Mouse (Mus musculus) embryonic facial prominence, embryonic 12.5 days (tissue): ENCODE data around the gene Dusp15. TPM values are rescaled to one million over a fixed set of nuclear protein-coding genes. Genes with fewer than 3 reads are reported as not detected.
A peak's percentile ranks its signal among the peaks of the same experiment; 100 is the strongest.

Experiments used
- ATAC-seq: fragments of 200-750 bp; cut with Nextera tagmentation; 2 replicates; pipeline ENCODE4 v1.8.0; 2017; ENCODE audit not compliant: insufficient number of reproducible peaks, insufficient read depth, low FRiP score, low TSS enrichment
- H3K27ac ChIP-seq: fragments of 300-500 bp; sonication (generic); 2 replicates; pipeline ENCODE4 v1.5.1; 2016; ENCODE audit warnings: mild to moderate bottlenecking
- H3K27me3 ChIP-seq: fragments of 300-500 bp; sonication (generic); 2 replicates; pipeline ENCODE4 v1.6.1; 2016; ENCODE audit warnings: mild to moderate bottlenecking, moderate library complexity
- H3K36me3 ChIP-seq: fragments of 300-500 bp; sonication (generic); 2 replicates; pipeline ENCODE4 v1.6.1; 2016; ENCODE audit warnings: mild to moderate bottlenecking
- H3K4me1 ChIP-seq: fragments of 300-500 bp; sonication (generic); 2 replicates; pipeline ENCODE4 v1.6.1; 2016
- H3K4me2 ChIP-seq: fragments of 300-500 bp; sonication (generic); replicated peaks from 2 replicates; pipeline ENCODE4 v1.6.1; 2016; ENCODE audit warnings: mild to moderate bottlenecking, moderate library complexity
- H3K4me3 ChIP-seq: fragments of 300-500 bp; sonication (generic); 2 replicates; pipeline ENCODE4 v1.5.1; 2016; ENCODE audit warnings: mild to moderate bottlenecking
- H3K9ac ChIP-seq: fragments of 300-500 bp; sonication (generic); 2 replicates; pipeline ENCODE4 v1.6.1; 2016; ENCODE audit warnings: mild to moderate bottlenecking, moderate library complexity
- H3K9me3 ChIP-seq: fragments of 300-500 bp; sonication (generic); 2 replicates; pipeline ENCODE4 v1.6.1; 2016; ENCODE audit warnings: mild to moderate bottlenecking, moderate library complexity
- WGBS: fragments of 180-500 bp; shearing (Covaris S2); methylation state at CpG from one replicate; pipeline ENCODE4 v1.1.7; 2016; 5-methylcytosine and 5-hydroxymethylcytosine counted together
- polyA plus RNA-seq: library from polyadenylated mRNA; unstranded; fragments of >200 nt; fragmentation: Nextera tagmentation; extraction: Ambion mirVana; gene quantifications from 2 replicates; pipeline ENCODE4 v1.2.1, GENCODE M21; 2016

Gene Dusp15
- polyA plus RNA-seq, 1 experiment from 2014 or later = 0.90 TPM

DNA sequence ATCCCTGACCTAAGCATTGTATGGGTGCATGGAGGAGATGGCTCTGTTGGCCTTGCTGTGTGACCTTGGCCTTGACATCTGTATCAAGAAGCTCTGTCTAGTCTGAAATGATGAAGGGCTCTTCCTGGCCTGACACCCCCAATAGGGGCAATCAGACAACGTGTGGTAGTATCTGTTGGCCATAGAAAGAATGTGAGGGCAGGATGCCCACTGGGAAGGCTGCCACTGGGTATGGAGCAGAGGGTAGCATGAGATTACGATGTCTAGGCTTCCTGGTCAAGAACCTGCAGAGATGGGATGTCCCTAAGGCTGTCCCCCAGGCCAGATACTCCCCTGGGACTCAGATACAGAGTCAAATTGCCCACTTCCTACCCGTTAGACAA, 22.5 kb downstream of the Dusp15 start:
- Histone ChIP-seq H3K27ac (no peak overlapping the region), H3K4me1 (peaks cover 14% of the 10 kb centered on the region), H3K4me3 (no peak overlapping the region), H3K27me3 (no peaks in the 10 kb centered on the region), H3K4me2 (no peak overlapping the region), H3K36me3 (no peaks in the 10 kb centered on the region), H3K9ac (no peak overlapping the region), H3K9me3 (no peaks in the 10 kb centered on the region)
- ATAC-seq = no peak
- 67% methylated on average over 3 of the region's 3 CpGs for WGBS

GRCm38 (mm10) chr2:152928219-152928987, 23.1 kb downstream of the Dusp15 start:
- Histone ChIP-seq H3K4me3 (no peak overlapping the region), H3K9me3 (no peaks in the 10 kb centered on the region), H3K27me3 (no peaks in the 10 kb centered on the region), H3K4me1 (peaks cover 14% of the 10 kb centered on the region), H3K36me3 (no peaks in the 10 kb centered on the region), H3K27ac (no peak overlapping the region), H3K9ac (no peak overlapping the region), H3K4me2 (no peak overlapping the region)
- ATAC-seq = no peak
- 37% methylated on average over 14 of the region's 14 CpGs for WGBS

GRCm38 (mm10) chr2:152927371-152927770, 24.1 kb downstream of the Dusp15 start:
- H3K27me3 ChIP-seq = no peaks in the 10 kb centered on the region
- ATAC-seq = no peak
- H3K4me3 ChIP-seq = no peak overlapping the region
- H3K4me2 ChIP-seq = no peak overlapping the region
- no peak overlapping the region for H3K9ac ChIP-seq
- H3K9me3 ChIP-seq = no peaks in the 10 kb centered on the region
- 49% methylated on average over 5 of the region's 5 CpGs for WGBS
- H3K4me1 ChIP-seq = peaks cover 14% of the 10 kb centered on the region
- no peaks in the 10 kb centered on the region for H3K36me3 ChIP-seq
- no peak overlapping the region for H3K27ac ChIP-seq

DNA sequence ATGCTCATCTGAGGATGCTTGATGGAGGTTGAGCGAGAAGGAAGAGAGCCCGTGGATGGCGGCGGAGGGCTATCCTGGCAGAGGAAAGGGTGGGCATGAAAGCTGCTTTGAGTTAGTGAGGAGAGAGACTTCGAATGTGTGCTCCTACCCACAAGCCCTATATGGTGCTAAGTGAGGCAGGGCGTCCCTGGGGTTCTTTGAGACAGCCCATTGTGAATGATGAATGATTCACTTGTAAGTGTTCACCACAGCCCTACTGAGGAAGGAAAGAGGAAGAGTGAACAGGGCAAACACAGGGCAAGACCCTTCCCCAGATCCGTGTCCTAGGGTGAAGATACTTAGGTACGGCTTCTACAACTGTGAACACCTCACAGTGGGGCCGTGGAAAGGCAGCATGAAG, 24.6 kb downstream of the Dusp15 start:
- H3K36me3 ChIP-seq = no peaks in the 10 kb centered on the region
- no peak overlapping the region for H3K4me2 ChIP-seq
- H3K27me3 ChIP-seq = no peaks in the 10 kb centered on the region
- H3K4me1 ChIP-seq = peaks cover 17% of the 10 kb centered on the region
- H3K4me3 ChIP-seq = no peak overlapping the region
- H3K27ac ChIP-seq = no peak overlapping the region
- WGBS = 47% methylated on average over 9 of the region's 9 CpGs
- H3K9me3 ChIP-seq = no peaks in the 10 kb centered on the region
- ATAC-seq = no peak
- no peak overlapping the region for H3K9ac ChIP-seq

DNA sequence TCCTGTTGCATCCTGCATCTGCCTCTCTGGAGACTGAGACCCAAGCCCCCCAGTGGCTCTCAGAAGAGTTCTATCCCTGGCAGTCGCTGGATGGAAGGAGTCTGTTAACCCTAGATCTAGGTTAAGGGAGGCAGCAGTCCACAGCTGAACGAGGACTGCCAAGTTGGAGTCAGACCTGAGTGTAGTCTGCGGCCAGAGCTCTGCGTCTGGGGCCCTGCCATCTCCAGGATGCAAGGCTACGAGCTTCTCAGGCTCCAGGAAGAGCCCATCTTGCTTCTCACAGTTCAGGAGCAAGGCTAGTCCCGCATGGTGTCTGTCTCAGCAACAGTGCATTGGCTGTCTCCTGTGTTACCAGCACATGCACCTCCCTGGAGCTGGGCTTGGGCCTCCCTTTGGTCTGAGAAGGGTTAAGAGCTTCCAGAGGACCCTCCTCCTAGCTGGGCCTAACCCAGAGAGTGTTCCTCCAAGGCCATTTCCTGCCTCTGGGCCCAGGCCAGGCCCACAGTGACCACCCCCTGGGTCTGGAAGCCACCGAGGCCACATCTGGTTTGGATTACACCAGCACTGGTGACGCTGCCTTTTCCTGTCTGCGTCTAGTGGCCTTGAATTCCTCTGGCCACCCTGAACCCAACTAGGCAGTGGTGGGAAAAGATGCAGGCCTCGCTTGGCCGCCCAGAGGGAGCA, 26.2 kb downstream of the Dusp15 start:
- 33% methylated on average over 11 of the region's 11 CpGs for WGBS
- no peak for ATAC-seq
- Histone ChIP-seq H3K4me2 (no peak overlapping the region), H3K4me3 (no peak overlapping the region), H3K27me3 (no peaks in the 10 kb centered on the region), H3K36me3 (no peaks in the 10 kb centered on the region), H3K9me3 (no peaks in the 10 kb centered on the region), H3K27ac (peak overlapping the region; percentile 61), H3K4me1 (peaks cover 17% of the 10 kb centered on the region), H3K9ac (no peak overlapping the region)

GRCm38 (mm10) chr2:152924543-152924942, 27.0 kb downstream of the Dusp15 start:
- peaks cover 17% of the 10 kb centered on the region for H3K4me1 ChIP-seq
- no peak overlapping the region for H3K4me2 ChIP-seq
- H3K4me3 ChIP-seq = no peak overlapping the region
- H3K27ac ChIP-seq = no peak overlapping the region
- no peaks in the 10 kb centered on the region for H3K9me3 ChIP-seq
- H3K9ac ChIP-seq = no peak overlapping the region
- H3K36me3 ChIP-seq = no peaks in the 10 kb centered on the region
- no peaks in the 10 kb centered on the region for H3K27me3 ChIP-seq
- 82% methylated on average over 5 of the region's 5 CpGs for WGBS
- no peak for ATAC-seq

DNA sequence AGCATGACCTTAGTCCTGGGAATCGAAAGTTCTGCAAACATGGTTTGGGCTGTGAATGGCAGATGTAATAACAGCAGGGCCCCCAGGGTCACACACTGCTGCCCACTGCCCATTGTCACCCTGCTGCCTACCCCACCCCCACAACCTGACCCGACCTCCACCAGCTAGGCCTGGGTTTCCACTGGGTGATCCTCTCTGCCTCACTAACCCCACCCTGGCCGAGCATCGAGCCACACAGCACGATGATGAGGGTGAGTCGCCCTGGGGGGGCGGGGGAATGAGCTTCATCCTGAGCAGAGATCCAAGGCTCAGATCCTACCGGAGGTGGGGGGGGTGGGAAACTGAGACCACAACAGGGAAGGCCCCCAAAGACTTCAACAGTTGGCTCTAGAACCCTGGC, 27.4 kb downstream of the Dusp15 start:
- no peak overlapping the region for H3K27ac ChIP-seq
- no peak overlapping the region for H3K9ac ChIP-seq
- WGBS = 49% methylated on average over 8 of the region's 8 CpGs
- ATAC-seq = no peak
- H3K36me3 ChIP-seq = no peaks in the 10 kb centered on the region
- H3K4me1 ChIP-seq = peaks cover 17% of the 10 kb centered on the region
- no peaks in the 10 kb centered on the region for H3K27me3 ChIP-seq
- H3K9me3 ChIP-seq = no peaks in the 10 kb centered on the region
- no peak overlapping the region for H3K4me2 ChIP-seq
- no peak overlapping the region for H3K4me3 ChIP-seq

DNA sequence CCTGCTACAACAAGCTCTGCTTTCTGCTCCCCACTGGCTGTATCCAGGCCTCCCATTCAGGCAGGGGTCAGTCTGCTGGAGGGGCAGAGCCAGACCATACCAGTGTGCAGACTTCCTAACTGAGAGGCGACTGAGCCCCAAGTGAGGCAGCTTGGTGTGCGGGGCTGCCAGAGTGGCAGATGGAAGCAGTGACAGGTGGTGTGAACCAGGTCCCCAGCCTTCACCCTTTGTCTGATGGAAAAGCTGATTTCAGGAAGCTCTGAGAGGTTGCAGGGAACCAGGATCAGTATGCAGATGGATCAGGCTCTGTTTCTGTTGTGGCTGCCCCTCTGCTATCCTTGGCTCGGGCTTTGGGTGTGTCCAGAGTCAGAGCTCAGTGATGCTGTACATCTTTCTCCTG, 27.9 kb downstream of the Dusp15 start:
- no peak for ATAC-seq
- no peaks in the 10 kb centered on the region for H3K36me3 ChIP-seq
- H3K4me3 ChIP-seq = no peak overlapping the region
- H3K9ac ChIP-seq = no peak overlapping the region; the same call in 1 of the 2 replicates
- no peaks in the 10 kb centered on the region for H3K27me3 ChIP-seq
- H3K4me1 ChIP-seq = peaks cover 17% of the 10 kb centered on the region
- no peak overlapping the region for H3K4me2 ChIP-seq
- H3K27ac ChIP-seq = no peak overlapping the region
- no peaks in the 10 kb centered on the region for H3K9me3 ChIP-seq
- 69% methylated on average over 3 of the region's 3 CpGs for WGBS

- H3K36me3 ChIP-seq = no peaks in the 10 kb centered on the region
- WGBS = 14% methylated on average over 7 of the region's 7 CpGs
- peaks cover 15% of the 10 kb centered on the region for H3K4me1 ChIP-seq
- no peak overlapping the region for H3K4me2 ChIP-seq
- ATAC-seq = no peak
- H3K4me3 ChIP-seq = no peak overlapping the region
- no peaks in the 10 kb centered on the region for H3K9me3 ChIP-seq
- no peak overlapping the region for H3K27ac ChIP-seq
- H3K9ac ChIP-seq = no peak overlapping the region
- H3K27me3 ChIP-seq = no peaks in the 10 kb centered on the region
These were observed 29.1 kb downstream of the Dusp15 start for GRCm38 (mm10) chr2:152922376-152922775.

DNA sequence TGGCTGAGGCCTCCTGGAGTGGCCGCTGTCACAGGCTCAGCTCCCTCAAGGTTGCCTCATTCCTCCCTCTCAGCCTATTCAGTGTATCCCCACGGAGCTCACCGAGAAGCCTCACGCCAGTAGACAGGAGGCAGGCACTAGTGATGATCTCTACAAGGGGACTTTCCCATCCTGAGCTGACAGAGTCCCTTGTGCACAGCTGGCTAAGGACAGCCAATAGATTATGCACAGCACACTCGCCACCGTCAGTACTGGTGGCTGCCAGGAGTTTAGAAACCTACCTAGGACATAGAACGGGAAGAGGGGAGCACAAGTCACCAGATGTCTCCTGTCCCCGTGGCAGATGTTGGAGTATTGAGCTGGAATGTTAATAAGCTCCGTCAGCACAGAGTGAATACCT, 33.8 kb downstream of the Dusp15 start:
- no peak overlapping the region for H3K4me2 ChIP-seq
- H3K4me1 ChIP-seq = peaks cover 15% of the 10 kb centered on the region; the same call in 1 of the 2 replicates
- no peak overlapping the region for H3K4me3 ChIP-seq
- no peak overlapping the region for H3K9ac ChIP-seq
- no peaks in the 10 kb centered on the region for H3K36me3 ChIP-seq
- H3K27ac ChIP-seq = no peak overlapping the region
- WGBS = 46% methylated on average over 9 of the region's 9 CpGs
- ATAC-seq = no peak
- H3K9me3 ChIP-seq = no peaks in the 10 kb centered on the region
- H3K27me3 ChIP-seq = peaks cover 16% of the 10 kb centered on the region

DNA sequence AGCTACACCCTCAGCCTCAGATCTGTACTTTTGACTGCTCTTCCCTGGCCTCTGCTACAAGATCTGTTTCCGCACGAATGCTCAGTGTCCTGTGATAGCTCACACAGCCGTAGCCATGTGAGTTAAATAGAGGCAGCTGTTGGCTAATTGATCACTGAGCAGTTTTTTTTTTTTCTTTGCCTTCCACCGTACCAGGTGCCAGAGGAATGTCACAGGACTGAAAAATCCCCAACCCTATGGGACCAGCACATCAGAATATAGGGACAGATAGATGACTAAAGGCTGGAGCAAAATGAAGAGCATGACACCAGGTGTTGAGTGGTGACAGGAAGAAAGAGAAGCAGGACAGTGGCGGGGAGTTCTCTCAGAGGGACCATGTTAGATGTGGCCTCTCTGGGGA, 35.4 kb downstream of the Dusp15 start:
- Histone ChIP-seq H3K4me1 (peaks cover 11% of the 10 kb centered on the region; the same call in 1 of the 2 replicates), H3K9me3 (no peaks in the 10 kb centered on the region), H3K27me3 (peaks cover 32% of the 10 kb centered on the region)

DNA sequence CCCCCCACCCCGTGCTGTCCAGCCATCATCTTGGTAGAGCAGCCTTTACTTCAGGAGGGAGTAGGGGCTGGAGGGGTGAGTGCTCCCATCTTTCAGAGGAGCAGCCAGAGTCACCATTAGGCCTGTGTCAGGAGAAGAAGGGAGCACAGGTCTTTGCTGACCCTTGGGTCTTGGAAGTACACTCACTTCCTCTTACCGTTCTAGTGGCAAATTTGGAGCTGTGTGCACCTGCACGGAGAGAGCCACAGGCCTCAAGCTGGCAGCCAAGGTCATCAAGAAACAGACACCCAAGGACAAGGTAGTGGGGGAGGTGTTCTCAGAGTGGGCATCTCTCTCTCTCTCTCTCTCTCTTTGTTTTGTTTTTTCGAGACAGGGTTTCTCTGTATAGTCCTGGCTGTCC, 36.0 kb downstream of the Dusp15 start:
- Histone ChIP-seq H3K9me3 (no peaks in the 10 kb centered on the region), H3K4me2 (no peak overlapping the region), H3K36me3 (no peaks in the 10 kb centered on the region), H3K27me3 (peaks cover 39% of the 10 kb centered on the region), H3K4me3 (no peak overlapping the region), H3K9ac (no peak overlapping the region), H3K4me1 (peaks cover 11% of the 10 kb centered on the region; the same call in 1 of the 2 replicates), H3K27ac (no peak overlapping the region)
- WGBS = 75% methylated on average over 4 of the region's 4 CpGs
- ATAC-seq = no peak

More for the DNA sequence above, 35.4 kb downstream of the Dusp15 start:
- no peaks in the 10 kb centered on the region for H3K36me3 ChIP-seq
- no peak overlapping the region for H3K4me2 ChIP-seq
- WGBS = 38% methylated on average over 5 of the region's 5 CpGs
- no peak overlapping the region for H3K27ac ChIP-seq
- ATAC-seq = no peak
- no peak overlapping the region for H3K9ac ChIP-seq
- no peak overlapping the region for H3K4me3 ChIP-seq
